Mouse (Mus musculus) heart, embryonic 10.5 days (tissue): Measurements from ENCODE around the gene Olfr67. TPM values are rescaled to one million over a fixed set of nuclear protein-coding genes. Genes with fewer than 3 reads are reported as not detected.
"Not testable (repeated sequence)": the region's sequence is repeated elsewhere in the genome, so short reads cannot be mapped to it uniquely, and the experiment has no call there.

Source experiments
- DNase-seq: peaks from one replicate; pipeline ENCODE4 v3.0.0-alpha.2; 2017; ENCODE audit warnings: low spot score
- H3K27ac ChIP-seq: fragments of 300-500 bp; sonication (generic); 2 replicates; pipeline ENCODE4 v1.5.1; 2016; ENCODE audit warnings: mild to moderate bottlenecking
- H3K27me3 ChIP-seq: fragments of 300-500 bp; sonication (generic); 2 replicates; pipeline ENCODE4 v1.6.1; 2016; ENCODE audit warnings: mild to moderate bottlenecking; ENCODE audit not compliant: poor library complexity, insufficient read depth, severe bottlenecking
- H3K36me3 ChIP-seq: fragments of 300-500 bp; sonication (generic); 2 replicates; pipeline ENCODE4 v1.6.1; 2016; ENCODE audit warnings: mild to moderate bottlenecking, moderate library complexity
- H3K4me1 ChIP-seq: fragments of 300-500 bp; sonication (generic); 2 replicates; pipeline ENCODE4 v1.6.1; 2016; ENCODE audit warnings: mild to moderate bottlenecking
- H3K4me3 ChIP-seq: fragments of 300-500 bp; sonication (generic); 2 replicates; pipeline ENCODE4 v1.5.1; 2016; ENCODE audit warnings: mild to moderate bottlenecking, moderate library complexity
- H3K9me3 ChIP-seq: fragments of 300-500 bp; sonication (generic); 2 replicates; pipeline ENCODE4 v1.6.1; 2016; ENCODE audit warnings: mild to moderate bottlenecking, moderate library complexity
- WGBS: fragments of 180-500 bp; shearing (Covaris S2); methylation state at CpG from one replicate; pipeline ENCODE4 v1.1.7; 2016; 5-methylcytosine and 5-hydroxymethylcytosine counted together
- polyA plus RNA-seq: library from polyadenylated mRNA; unstranded; fragments of >200 nt; fragmentation: Nextera tagmentation; extraction: Ambion mirVana; gene quantifications from 2 replicates; pipeline ENCODE4 v1.2.1, GENCODE M21; 2016

Olfr67 gene
- polyA plus RNA-seq: not detected in 2 replicates

DNA sequence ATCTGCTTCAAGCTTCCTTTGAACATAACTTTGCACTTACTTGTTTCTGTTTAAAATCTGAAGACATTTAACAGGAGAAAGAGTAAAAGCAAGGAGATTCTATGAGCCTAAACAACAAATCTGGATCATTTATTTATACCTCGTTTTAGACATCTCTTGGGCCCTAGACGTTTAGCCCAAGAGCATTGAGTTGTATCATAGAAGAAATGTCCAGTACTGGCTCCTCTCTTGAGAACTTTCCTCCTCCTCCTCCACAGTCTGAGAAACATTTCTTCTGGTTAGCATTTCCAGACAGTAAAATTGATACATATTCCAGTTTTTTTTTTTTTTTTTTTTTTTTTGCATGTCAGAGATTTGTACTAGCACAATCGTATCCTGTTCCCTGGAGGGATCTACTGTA lies at the start of gene Olfr67:
Olfr67 (minus strand) TSS at position 101 of the 400 bp plus-strand sequence.
- Histone ChIP-seq H3K4me1 (no peaks in the 10 kb centered on the region), H3K27me3 (no peaks in the 10 kb centered on the region), H3K9me3 (no peaks in the 10 kb centered on the region), H3K4me3 (no peak within 1 kb of the TSS), H3K36me3 (no peaks in the 10 kb centered on the region), H3K27ac (no peak within 1 kb of the TSS)
- no peak for DNase-seq
- WGBS: 80% methylated on average over 3 of the region's 3 CpGs

DNA sequence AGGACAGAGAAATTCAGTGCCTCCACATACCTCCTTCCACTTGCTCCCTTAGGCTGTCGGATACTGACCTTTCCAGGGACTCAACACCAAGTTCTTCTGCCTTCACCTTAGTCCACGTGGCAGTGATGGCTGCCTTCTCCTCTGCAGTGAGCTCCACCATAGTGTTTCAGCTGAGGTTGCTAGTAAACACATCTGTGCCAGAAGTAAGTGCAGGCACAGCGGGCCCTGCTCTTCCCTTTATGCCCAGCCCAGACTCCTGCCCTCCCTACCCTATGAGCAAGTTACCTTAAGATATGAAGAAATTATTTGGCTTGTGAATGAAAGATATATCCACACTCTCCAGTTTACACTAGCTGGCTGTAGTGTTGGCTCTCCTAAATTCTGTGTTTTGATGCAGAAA lies 48.6 kb upstream of the Olfr67 start, which contains the start of gene Hbb-bh2:
Hbb-bh2 (minus strand) TSS at position 253 of the 400 bp plus-strand sequence.
- H3K27ac ChIP-seq: no peak within 1 kb of the TSS
- no peaks in the 10 kb centered on the region for H3K36me3 ChIP-seq
- peak; percentile 82 for DNase-seq
- no peak within 1 kb of the TSS for H3K4me3 ChIP-seq
- H3K4me1 ChIP-seq: no peaks in the 10 kb centered on the region
- H3K9me3 ChIP-seq: no peaks in the 10 kb centered on the region
- WGBS: 61% methylated on average over 3 of the region's 3 CpGs
- H3K27me3 ChIP-seq: no peaks in the 10 kb centered on the region

DNA sequence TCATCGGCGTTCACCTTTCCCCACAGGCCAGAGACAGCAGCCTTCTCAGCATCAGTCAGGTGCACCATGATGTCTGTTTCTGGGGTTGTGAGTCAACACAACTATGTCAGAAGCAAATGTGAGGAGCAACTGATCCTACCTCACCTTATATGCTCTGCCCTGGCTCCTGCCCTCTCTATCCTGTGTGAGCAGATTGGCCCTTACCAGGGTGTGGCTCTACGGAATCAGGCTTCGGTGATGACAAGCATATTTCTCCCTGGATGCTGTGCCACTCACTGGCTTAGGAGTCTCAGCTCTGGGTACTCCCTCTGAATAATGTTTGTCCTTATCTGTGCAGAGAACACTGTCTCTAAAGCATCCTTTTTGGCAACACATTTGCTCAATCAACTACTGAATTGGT lies 36.2 kb upstream of the Olfr67 start, which contains the start of gene Hbb-bs:
Hbb-bs (minus strand) TSS at position 289 of the 400 bp plus-strand sequence.
- DNase-seq: no peak
- 87% methylated on average over 4 of the region's 4 CpGs for WGBS
- Histone ChIP-seq H3K9me3 (no peaks in the 10 kb centered on the region), H3K36me3 (no peaks in the 10 kb centered on the region), H3K4me1 (no peaks in the 10 kb centered on the region), H3K4me3 (no peak within 1 kb of the TSS), H3K27me3 (no peaks in the 10 kb centered on the region), H3K27ac (no peak within 1 kb of the TSS)

DNA sequence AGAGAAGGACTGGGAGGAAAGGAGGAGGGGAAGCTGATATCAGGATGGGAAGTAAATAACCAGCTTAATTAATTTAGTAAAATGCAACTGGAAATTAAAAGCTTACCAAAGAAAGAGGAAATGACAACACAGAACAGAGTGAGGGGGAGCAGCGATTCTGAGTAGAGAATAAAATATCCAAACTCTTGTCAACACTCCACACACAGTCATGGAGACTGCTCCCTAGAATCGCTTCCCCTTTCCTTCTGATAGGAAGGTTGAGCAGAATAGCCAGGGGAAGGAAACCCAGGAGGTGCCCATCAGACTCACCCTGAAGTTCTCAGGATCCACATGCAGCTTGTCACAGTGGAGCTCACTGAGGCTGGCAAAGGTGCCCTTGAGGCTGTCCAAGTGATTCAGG lies 35.5 kb upstream of the Olfr67 start:
- no CpG with 5 or more reads among the region's 2 CpGs for WGBS
- H3K4me3 ChIP-seq: not testable (repeated sequence)

DNA sequence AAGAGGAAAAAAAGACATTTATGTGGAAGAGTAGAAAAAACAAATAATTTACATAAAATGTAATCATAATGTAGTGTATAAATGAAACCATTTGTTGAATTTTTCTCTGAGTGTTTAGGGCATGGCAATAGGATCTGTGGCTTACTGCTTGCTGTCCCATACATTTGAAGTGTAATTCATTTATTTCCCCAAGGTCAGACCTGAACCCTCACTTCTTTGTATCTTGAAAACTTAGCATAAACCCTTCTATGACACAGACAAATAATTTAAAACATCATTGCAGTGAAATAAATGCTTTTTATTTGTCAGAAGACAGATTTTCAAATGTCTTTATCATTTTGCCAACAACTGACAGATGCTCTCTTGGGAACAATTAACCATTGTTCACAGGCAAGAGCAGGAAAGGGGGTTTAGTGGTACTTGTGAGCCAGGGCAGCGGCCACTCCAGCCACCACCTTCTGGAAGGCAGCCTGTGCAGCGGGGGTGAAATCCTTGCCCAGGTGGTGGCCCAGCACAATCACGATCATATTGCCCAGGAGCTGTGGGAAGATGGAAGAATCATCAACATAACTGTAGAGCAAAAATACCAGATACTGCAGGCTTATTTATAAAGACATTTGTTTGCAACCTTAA lies 34.8 kb upstream of the Olfr67 start:
- H3K9me3 ChIP-seq: no peaks in the 10 kb centered on the region
- no peak overlapping the region for H3K27ac ChIP-seq
- no peak overlapping the region for H3K4me3 ChIP-seq
- no peaks in the 10 kb centered on the region for H3K36me3 ChIP-seq
- no peaks in the 10 kb centered on the region for H3K4me1 ChIP-seq
- 63% methylated on average over 3 of the region's 3 CpGs for WGBS
- DNase-seq: no peak
- no peaks in the 10 kb centered on the region for H3K27me3 ChIP-seq

More for the DNA sequence above, 35.5 kb upstream of the Olfr67 start:
- not testable (repeated sequence) for H3K27ac ChIP-seq, H3K27me3 ChIP-seq, H3K4me1 ChIP-seq, H3K9me3 ChIP-seq, DNase-seq, H3K36me3 ChIP-seq

DNA sequence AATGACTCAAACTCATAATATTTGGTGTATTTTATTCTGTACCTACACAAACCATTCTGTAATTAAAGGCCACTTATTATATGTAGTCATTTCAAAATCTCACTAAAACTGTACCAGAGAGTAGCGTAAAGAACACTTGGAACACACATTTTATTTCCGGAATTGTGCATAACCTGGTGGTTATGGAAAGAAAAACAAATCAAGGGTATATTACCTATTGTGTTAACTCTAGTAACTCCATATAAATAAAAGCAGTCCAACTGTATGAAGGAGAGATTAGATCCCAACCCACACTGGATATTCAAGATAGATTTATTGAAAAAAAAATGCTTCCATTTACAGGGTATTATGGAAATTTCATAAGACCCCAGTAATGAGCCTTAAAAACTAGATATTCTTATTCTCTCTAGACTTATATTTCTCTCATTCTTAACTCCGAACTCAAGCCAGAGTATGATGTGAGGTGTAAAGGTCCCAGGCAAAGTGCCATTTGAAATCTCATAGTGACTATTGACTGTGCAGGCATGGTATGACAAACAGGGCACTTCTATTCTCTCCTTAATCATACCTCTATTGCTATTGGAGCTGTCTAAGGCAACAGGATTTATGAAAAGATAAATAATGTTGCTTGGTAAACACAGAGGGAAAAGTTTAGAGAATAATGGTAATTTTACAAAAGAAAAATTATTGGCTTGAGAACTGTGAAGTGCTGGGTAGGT lies 34.1 kb upstream of the Olfr67 start:
- H3K4me1 ChIP-seq: no peaks in the 10 kb centered on the region
- no peak for DNase-seq
- H3K27ac ChIP-seq: no peak overlapping the region
- WGBS: 81% methylated on average over 3 of the region's 3 CpGs
- H3K9me3 ChIP-seq: no peaks in the 10 kb centered on the region
- no peaks in the 10 kb centered on the region for H3K36me3 ChIP-seq
- H3K4me3 ChIP-seq: no peak overlapping the region
- H3K27me3 ChIP-seq: no peaks in the 10 kb centered on the region

DNA sequence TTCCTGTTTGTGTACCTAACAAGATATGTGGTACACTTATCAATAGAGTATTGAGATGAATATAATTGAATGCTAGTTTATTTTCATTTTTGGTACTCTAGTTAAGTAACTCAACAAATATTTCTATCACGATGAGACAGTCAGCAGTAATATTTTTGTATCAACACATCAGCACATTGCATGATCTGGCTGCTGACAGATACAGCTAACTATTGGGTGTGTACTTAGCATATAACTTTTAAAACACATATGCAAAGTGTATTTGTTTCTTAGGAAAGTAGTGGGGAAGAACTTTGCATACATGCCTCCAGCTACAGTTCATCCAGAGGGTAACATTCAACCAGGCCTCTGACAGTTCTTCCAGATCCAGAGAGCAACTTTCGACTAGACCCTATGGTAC lies 33.0 kb upstream of the Olfr67 start:
- Histone ChIP-seq H3K36me3 (no peaks in the 10 kb centered on the region), H3K9me3 (no peaks in the 10 kb centered on the region), H3K4me3 (no peak overlapping the region), H3K27me3 (no peaks in the 10 kb centered on the region), H3K4me1 (no peaks in the 10 kb centered on the region), H3K27ac (no peak overlapping the region)
- 80% methylated on average over 2 of the region's 2 CpGs for WGBS
- DNase-seq: no peak

DNA sequence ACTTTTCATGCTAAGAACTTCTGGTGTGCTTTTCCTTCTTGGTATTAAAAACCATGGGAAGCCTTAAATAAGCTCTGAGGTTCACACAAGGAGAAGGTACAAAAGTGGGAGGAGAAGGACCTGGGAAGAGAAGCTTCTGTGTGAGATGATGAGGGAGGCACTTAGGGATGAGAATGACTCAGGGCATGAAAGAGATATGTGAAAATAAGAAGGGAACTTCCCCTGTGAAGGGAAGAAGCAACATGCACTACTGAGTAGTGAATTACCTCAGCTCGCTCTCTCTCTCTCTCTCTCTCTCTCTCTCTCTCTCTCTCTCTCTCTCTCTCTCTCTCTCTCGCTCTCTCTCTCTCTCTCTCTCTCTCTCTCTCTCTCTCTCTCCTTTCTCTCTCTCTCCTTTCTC lies 23.5 kb upstream of the Olfr67 start:
- not testable (repeated sequence) for H3K9me3 ChIP-seq, H3K27me3 ChIP-seq, H3K4me1 ChIP-seq, H3K36me3 ChIP-seq, H3K27ac ChIP-seq, H3K4me3 ChIP-seq, DNase-seq
- 100% methylated on average over 1 of the region's 2 CpGs for WGBS

DNA sequence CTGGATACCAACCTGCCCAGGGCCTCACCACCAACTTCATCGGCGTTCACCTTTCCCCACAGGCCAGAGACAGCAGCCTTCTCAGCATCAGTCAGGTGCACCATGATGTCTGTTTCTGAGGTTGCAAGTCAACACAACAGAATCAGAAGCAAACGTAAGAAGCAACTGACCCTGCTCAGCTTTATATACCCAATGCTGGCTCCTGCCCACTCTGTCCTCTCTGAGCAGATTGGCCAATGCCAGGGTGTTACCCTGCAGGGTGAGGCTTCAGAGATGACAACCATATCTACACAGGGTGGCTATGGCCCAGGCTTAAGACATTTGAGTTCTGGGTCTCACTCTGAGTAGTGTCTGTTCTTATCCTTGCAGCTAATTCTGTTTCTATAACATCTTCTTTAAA lies 22.1 kb upstream of the Olfr67 start, which contains the start of gene Hbb-bt:
Hbb-bt (minus strand) TSS at position 231 of the 400 bp plus-strand sequence.
- Histone ChIP-seq H3K27ac (no peak within 1 kb of the TSS), H3K36me3 (no peaks in the 10 kb centered on the region), H3K4me1 (no peaks in the 10 kb centered on the region), H3K9me3 (no peaks in the 10 kb centered on the region), H3K4me3 (no peak within 1 kb of the TSS), H3K27me3 (no peaks in the 10 kb centered on the region)
- DNase-seq: peak; percentile 78
- 87% methylated on average over 3 of the region's 3 CpGs for WGBS

DNA sequence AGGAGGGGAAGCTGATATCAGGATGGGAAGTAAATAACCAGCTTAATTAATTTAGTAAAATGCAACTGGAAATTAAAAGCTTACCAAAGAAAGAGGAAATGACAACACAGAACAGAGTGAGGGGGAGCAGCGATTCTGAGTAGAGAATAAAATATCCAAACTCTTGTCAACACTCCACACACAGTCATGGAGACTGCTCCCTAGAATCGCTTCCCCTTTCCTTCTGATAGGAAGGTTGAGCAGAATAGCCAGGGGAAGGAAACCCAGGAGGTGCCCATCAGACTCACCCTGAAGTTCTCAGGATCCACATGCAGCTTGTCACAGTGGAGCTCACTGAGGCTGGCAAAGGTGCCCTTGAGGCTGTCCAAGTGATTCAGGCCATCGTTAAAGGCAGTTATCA lies 21.5 kb upstream of the Olfr67 start:
- H3K9me3 ChIP-seq, DNase-seq, H3K4me3 ChIP-seq, H3K36me3 ChIP-seq, H3K4me1 ChIP-seq, H3K27ac ChIP-seq, H3K27me3 ChIP-seq: not testable (repeated sequence)
- WGBS: no CpG with 5 or more reads among the region's 3 CpGs

DNA sequence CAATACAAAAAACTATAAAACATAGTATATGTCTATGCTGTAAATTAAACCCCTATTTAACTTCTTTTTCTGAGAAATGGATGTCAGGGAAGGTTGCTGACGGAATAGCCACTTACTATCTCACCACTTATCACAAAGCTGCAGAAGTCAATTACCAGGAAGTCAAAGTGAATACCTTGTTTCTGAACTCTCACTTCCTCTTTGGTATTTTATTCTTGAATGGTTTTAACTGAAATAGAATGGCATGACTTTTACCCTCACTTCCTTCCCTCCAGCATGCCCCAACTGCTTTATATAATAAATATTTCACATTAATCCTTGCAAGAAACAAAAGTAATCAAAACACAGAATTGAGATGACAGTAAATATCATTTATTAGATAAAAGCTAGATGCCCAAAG lies 20.6 kb upstream of the Olfr67 start:
- Histone ChIP-seq H3K27me3 (no peaks in the 10 kb centered on the region), H3K4me3 (no peak overlapping the region), H3K36me3 (no peaks in the 10 kb centered on the region), H3K9me3 (no peaks in the 10 kb centered on the region), H3K27ac (no peak overlapping the region), H3K4me1 (no peaks in the 10 kb centered on the region)
- DNase-seq: no peak
- 47% methylated on average over 1 of the region's 1 CpGs for WGBS

DNA sequence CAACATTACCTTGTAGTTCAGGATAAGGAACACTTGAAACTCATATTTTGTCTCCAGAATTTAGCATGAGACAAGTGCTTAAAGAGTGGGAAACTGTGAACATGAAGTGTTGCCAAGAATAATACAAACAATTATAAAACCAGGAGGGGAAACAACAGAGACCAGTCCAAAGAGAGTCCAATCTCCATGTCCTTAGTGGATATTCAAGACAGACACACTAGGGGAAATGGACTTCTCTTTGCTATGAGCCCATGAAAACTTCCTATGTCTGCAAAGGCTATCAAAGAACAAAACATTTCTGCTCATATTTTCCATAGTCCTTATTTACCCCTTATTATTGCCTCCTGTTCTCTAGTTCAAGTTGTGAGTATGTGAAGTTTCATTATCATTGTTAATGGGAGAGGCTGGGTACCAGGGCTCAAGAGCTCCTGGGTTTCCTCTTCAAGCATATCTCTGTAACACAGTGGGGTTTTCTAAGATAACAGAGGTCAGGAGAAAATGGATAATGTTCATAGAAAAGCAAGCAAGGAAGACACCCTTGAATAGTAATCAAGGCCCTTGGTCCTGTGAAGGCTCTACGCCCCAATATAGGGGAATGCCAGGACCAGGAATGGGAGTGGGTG lies 19.7 kb upstream of the Olfr67 start:
- no peaks in the 10 kb centered on the region for H3K27me3 ChIP-seq
- no peaks in the 10 kb centered on the region for H3K4me1 ChIP-seq
- no peak overlapping the region; the same call in 1 of the 2 replicates for H3K27ac ChIP-seq
- no peak overlapping the region for H3K4me3 ChIP-seq
- DNase-seq: no peak
- WGBS: 57% methylated on average over 1 of the region's 1 CpGs
- H3K9me3 ChIP-seq: no peaks in the 10 kb centered on the region
- no peaks in the 10 kb centered on the region for H3K36me3 ChIP-seq

DNA sequence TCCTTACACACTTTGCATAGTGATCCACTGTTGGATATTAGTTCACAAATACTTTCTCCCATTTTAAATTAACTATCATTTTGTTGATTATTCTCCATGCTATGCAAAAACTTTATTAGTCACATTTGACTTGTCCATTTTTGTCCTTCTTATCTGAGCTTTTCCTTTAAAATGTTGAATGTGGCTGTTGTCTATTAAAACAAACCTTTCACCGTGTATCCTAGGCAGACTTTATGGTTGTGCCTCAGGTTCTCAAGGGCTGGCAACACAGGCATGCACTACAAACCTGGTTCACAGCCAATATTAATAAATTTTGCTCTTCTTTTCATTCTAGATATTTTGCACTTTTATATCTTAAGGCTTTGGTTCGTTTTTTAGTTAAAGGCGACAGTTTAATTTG lies 19.1 kb upstream of the Olfr67 start:
- no peaks in the 10 kb centered on the region for H3K9me3 ChIP-seq
- 67% methylated on average over 3 of the region's 3 CpGs for whole genome bisulfite sequencing
- no peak for DNase-seq
- H3K4me1 ChIP-seq: no peaks in the 10 kb centered on the region
- no peak overlapping the region; the same call in 1 of the 2 replicates for H3K27ac ChIP-seq
- no peaks in the 10 kb centered on the region for H3K27me3 ChIP-seq
- H3K36me3 ChIP-seq: no peaks in the 10 kb centered on the region
- H3K4me3 ChIP-seq: no peak overlapping the region
